Mouse (Mus musculus): ENCODE data around the gene Vps51. TPM values are rescaled to one million over a fixed set of nuclear protein-coding genes. Genes with fewer than 3 reads are reported as not detected.
A peak's percentile ranks its signal among the peaks of the same experiment; 100 is the strongest.

The Vps51 gene
- polyA plus RNA-seq, 1 experiment from 2014 or later = 45.1 TPM

GRCm38 (mm10) chr19:6073889-6074288 lies 3.1 kb downstream of the Vps51 start:
- no peaks in the 10 kb centered on the region for H3K9me3 ChIP-seq (replicated peaks)
- no peak overlapping the region for H3K27ac ChIP-seq (ENCODE audit: poor library complexity, severe bottlenecking)
- peaks cover 61% of the 10 kb centered on the region for H3K36me3 ChIP-seq
- WGBS = 87% methylated on average over 5 of the region's 5 CpGs
- H3K9ac ChIP-seq = no peak overlapping the region
- no peak for ATAC-seq (ENCODE audit: insufficient number of reproducible peaks, low FRiP score)
- H3K4me3 ChIP-seq = no peak overlapping the region
- H3K27me3 ChIP-seq (replicated peaks) = no peaks in the 10 kb centered on the region
- no peak overlapping the region for H3K4me2 ChIP-seq
- peaks cover 8% of the 10 kb centered on the region for H3K4me1 ChIP-seq (replicated peaks)

DNA sequence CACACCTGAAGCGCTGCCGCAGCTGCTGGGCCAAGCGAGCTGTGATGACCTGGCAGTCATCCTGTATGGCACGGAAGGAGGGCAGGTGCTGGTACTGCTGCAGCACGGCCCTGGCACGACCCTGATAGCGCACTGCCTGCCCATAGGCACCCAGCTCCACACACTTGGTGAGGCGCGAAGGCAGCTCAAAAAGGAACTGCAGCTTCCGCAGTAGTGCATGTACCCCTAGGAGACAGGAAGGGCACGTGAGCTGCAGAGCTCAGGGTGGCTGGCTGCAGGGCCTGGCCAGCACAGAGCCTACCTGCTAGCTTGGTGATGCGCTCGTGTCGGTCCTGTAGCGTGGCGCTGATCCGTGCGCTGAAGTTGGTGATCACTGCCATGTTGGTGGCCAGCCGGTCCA lies 5.8 kb downstream of the Vps51 start:
- no peaks in the 10 kb centered on the region for H3K9me3 ChIP-seq (replicated peaks)
- 87% methylated on average over 19 of the region's 19 CpGs for WGBS
- no peak overlapping the region for H3K4me3 ChIP-seq
- H3K4me1 ChIP-seq (replicated peaks) = peaks cover 22% of the 10 kb centered on the region
- H3K27me3 ChIP-seq (replicated peaks) = no peaks in the 10 kb centered on the region
- no peak for ATAC-seq (ENCODE audit: insufficient number of reproducible peaks, low FRiP score)
- peaks cover 66% of the 10 kb centered on the region for H3K36me3 ChIP-seq
- H3K9ac ChIP-seq = no peak overlapping the region
- no peak overlapping the region for H3K4me2 ChIP-seq
- H3K27ac ChIP-seq (ENCODE audit: poor library complexity, severe bottlenecking) = no peak overlapping the region

DNA sequence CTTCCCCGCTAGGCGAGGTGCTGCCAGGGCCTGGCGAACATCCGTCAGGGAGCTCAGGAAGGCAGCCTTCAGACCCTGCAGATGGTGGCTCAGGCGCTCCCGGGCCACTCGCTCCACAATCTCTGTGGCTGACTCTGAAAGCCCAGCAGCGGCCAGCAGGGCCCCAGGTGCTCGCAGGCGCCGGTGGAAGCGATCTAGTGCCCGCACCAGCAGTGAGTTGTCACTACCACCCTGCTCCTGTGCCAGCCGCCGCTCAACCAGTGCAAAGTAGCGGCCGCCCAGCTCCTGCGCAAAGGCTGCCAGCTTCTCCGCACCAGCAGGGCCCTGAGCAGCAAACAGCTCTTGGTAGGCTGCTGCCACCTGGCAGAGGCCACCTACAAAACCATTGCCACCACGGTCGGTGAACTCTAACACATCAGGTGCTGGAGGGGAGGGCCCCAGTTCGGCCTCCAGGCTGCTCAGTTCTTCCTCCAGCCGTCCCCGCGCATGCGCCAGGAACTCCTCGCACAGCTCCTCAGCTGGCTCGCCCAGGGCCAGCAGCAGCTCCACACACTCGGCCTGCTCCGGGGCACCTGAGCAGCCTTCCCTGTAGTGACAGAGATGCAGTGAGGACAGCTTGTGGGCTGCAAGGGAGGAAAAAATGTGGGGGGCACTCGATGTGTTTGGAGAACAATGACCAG lies 6.3 kb downstream of the Vps51 start:
- Histone ChIP-seq H3K27me3 (replicated peaks) (no peaks in the 10 kb centered on the region), H3K4me3 (no peak overlapping the region), H3K4me1 (replicated peaks) (peaks cover 20% of the 10 kb centered on the region), H3K27ac (ENCODE audit: poor library complexity, severe bottlenecking) (no peak overlapping the region), H3K9ac (no peak overlapping the region), H3K36me3 (peaks cover 62% of the 10 kb centered on the region), H3K4me2 (no peak overlapping the region), H3K9me3 (replicated peaks) (no peaks in the 10 kb centered on the region)
- 85% methylated on average over 31 of the region's 31 CpGs for whole genome bisulfite sequencing
- ATAC-seq (ENCODE audit: insufficient number of reproducible peaks, low FRiP score) = no peak

DNA sequence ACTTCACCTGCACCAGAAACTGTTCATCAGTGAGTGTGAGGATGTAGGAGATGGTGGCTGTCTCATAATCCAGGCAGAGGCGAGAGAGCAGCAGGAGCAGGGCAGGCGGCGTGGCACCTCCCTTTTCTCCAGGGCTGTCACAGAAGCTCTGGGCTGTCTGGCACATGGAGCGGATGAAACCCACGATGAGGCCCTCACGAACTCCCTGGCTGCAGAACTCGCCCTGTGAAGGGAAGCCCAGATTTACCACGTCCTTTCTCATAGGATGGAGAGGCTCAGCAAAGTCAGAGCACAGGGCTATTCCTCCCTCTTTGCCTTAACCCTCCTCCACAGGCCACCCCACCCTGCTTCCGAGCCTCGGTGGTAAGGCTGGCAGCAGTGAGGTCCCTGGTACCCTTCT lies 7.2 kb downstream of the Vps51 start:
- 90% methylated on average over 10 of the region's 10 CpGs for WGBS
- Histone ChIP-seq H3K9me3 (replicated peaks) (no peaks in the 10 kb centered on the region), H3K4me3 (no peak overlapping the region), H3K27ac (ENCODE audit: poor library complexity, severe bottlenecking) (no peak overlapping the region), H3K9ac (no peak overlapping the region), H3K27me3 (replicated peaks) (no peaks in the 10 kb centered on the region), H3K4me2 (no peak overlapping the region), H3K36me3 (peaks cover 53% of the 10 kb centered on the region), H3K4me1 (replicated peaks) (peaks cover 20% of the 10 kb centered on the region)
- no peak for ATAC-seq (ENCODE audit: insufficient number of reproducible peaks, low FRiP score)

- Histone ChIP-seq H3K4me1 (replicated peaks) (peaks cover 20% of the 10 kb centered on the region), H3K4me3 (no peak overlapping the region), H3K36me3 (peaks cover 46% of the 10 kb centered on the region), H3K9me3 (replicated peaks) (no peaks in the 10 kb centered on the region), H3K4me2 (no peak overlapping the region), H3K9ac (no peak overlapping the region), H3K27me3 (replicated peaks) (no peaks in the 10 kb centered on the region), H3K27ac (ENCODE audit: poor library complexity, severe bottlenecking) (no peak overlapping the region)
- 77% methylated on average over 4 of the region's 4 CpGs for WGBS
- ATAC-seq (ENCODE audit: insufficient number of reproducible peaks, low FRiP score) = no peak
Observed at GRCm38 (mm10) chr19:6068951-6069350, 8.1 kb downstream of the Vps51 start.

DNA sequence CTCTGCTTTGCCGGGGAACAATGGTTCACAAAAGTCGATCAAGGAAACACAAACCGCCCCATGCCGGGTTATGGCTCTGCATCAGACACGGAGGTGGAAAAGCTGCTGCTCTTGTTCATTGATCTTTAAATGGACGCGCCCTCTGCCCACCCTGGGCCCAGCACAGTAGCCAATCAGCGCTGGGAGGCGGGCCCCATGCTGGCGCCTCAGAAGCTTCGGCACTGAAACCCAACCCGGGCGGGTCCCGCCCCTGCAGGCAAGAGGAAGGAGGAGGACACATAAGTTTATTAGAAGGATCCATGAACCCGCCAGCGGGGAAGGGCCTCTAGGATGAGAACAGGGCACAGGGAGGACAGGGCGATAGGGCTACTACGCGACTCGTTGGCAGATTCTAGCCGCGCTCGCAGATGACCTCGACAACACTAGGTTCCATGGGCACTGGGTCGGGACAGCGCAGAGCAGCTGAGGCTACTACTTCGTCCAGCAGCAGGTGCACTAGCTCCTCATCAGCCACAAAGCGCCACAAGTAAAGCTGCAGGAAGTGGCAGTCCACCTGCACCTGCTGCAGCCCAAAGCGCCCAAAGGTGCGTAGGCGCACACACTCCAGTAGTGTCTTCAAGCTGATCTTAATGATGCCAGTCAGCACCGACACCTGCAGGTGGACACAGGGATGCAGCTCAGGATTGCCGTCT lies 9.2 kb downstream of the Vps51 start, which contains the start of gene Tm7sf2:
Gene Tm7sf2 (minus strand): TSS at position 650 of the 692 bp plus-strand sequence.
- WGBS = 12% methylated on average over 33 of the region's 33 CpGs
- Histone ChIP-seq H3K4me3 (peak within 1 kb of the TSS; percentile 49), H3K27me3 (replicated peaks) (no peaks in the 10 kb centered on the region), H3K4me2 (peak within 1 kb of the TSS; percentile 96), H3K36me3 (peaks cover 37% of the 10 kb centered on the region), H3K27ac (ENCODE audit: poor library complexity, severe bottlenecking) (peak within 1 kb of the TSS; percentile 30; the same call in 1 of the 2 replicates), H3K9me3 (replicated peaks) (no peaks in the 10 kb centered on the region), H3K9ac (peak within 1 kb of the TSS; percentile 74), H3K4me1 (replicated peaks) (peaks cover 23% of the 10 kb centered on the region)
- peak; percentile 90 for ATAC-seq (ENCODE audit: insufficient number of reproducible peaks, low FRiP score)

GRCm38 (mm10) chr19:6067011-6067723 lies 9.9 kb downstream of the Vps51 start:
- under 1% methylated on average over 30 of the region's 30 CpGs for WGBS
- H3K27me3 ChIP-seq (replicated peaks) = no peaks in the 10 kb centered on the region
- peak overlapping the region; percentile 74 for H3K9ac ChIP-seq
- H3K36me3 ChIP-seq = peaks cover 33% of the 10 kb centered on the region
- H3K4me2 ChIP-seq = peak overlapping the region; percentile 96
- H3K27ac ChIP-seq (ENCODE audit: poor library complexity, severe bottlenecking) = peak overlapping the region; percentile 30; the same call in 1 of the 2 replicates
- peaks cover 30% of the 10 kb centered on the region for H3K4me1 ChIP-seq (replicated peaks)
- H3K4me3 ChIP-seq = peak overlapping the region; percentile 49
- H3K9me3 ChIP-seq (replicated peaks) = no peaks in the 10 kb centered on the region
- peak; percentile 69 for ATAC-seq (ENCODE audit: insufficient number of reproducible peaks, low FRiP score)

GRCm38 (mm10) chr19:6066571-6066970 lies 10.5 kb downstream of the Vps51 start:
- H3K27ac ChIP-seq (ENCODE audit: poor library complexity, severe bottlenecking) = no peak overlapping the region
- H3K4me1 ChIP-seq (replicated peaks) = peaks cover 36% of the 10 kb centered on the region
- peak overlapping the region; percentile 96 for H3K4me2 ChIP-seq
- peak overlapping the region; percentile 49 for H3K4me3 ChIP-seq
- no peaks in the 10 kb centered on the region for H3K9me3 ChIP-seq (replicated peaks)
- no peaks in the 10 kb centered on the region for H3K27me3 ChIP-seq (replicated peaks)
- H3K36me3 ChIP-seq = peaks cover 31% of the 10 kb centered on the region
- peak overlapping the region; percentile 74 for H3K9ac ChIP-seq
- 24% methylated on average over 5 of the region's 5 CpGs for WGBS
- no peak for ATAC-seq (ENCODE audit: insufficient number of reproducible peaks, low FRiP score)

DNA sequence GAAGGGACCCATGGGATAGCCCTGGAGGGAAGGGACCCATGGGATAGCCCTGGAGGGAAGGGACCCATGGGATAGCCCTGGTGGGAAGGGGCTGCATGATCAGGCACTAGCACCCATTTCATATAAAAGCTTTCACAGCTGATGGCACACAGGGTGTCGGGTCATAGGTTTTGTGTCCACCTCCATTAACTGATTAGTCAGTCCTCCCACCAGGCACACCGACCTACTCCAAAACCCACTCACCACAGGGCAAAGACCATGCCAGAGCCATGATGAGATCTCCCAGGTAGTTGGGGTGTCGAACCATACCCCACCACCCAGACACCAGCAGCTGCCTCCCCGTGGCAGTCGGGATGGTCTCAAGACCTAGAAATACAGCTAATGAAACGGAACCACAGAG lies 13.9 kb downstream of the Vps51 start:
- peaks cover 45% of the 10 kb centered on the region for H3K4me1 ChIP-seq (replicated peaks)
- no peaks in the 10 kb centered on the region for H3K27me3 ChIP-seq (replicated peaks)
- peak overlapping the region; percentile 97; the same call in 1 of the 2 replicates for H3K4me2 ChIP-seq
- H3K4me3 ChIP-seq = no peak overlapping the region
- no peak for ATAC-seq (ENCODE audit: insufficient number of reproducible peaks, low FRiP score)
- H3K27ac ChIP-seq (ENCODE audit: poor library complexity, severe bottlenecking) = no peak overlapping the region
- H3K9me3 ChIP-seq (replicated peaks) = no peaks in the 10 kb centered on the region
- no peak overlapping the region for H3K9ac ChIP-seq
- peaks cover 17% of the 10 kb centered on the region for H3K36me3 ChIP-seq
- 91% methylated on average over 6 of the region's 6 CpGs for WGBS

DNA sequence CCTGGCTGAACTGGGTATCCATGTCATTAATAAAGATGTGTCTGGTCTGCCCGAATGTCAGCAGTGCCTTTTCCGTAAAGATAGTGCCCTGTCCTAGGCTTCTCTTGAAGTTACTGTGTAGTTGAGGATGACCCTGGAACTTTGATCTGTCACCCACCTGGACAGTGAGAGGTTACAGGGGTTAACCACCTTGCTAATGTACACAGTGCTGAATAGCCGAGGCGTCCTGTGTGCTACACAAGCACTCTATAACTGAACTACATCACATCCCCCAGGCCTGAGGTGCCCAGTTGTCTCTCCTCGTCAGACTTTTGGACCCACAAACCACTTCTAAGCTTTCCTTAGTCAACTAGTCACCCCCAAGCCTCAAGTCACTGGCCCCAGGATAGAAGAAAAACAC lies 14.6 kb downstream of the Vps51 start:
- Histone ChIP-seq H3K27me3 (replicated peaks) (no peaks in the 10 kb centered on the region), H3K4me1 (replicated peaks) (peaks cover 42% of the 10 kb centered on the region), H3K9ac (peak overlapping the region; percentile 94), H3K4me2 (peak overlapping the region; percentile 97), H3K27ac (ENCODE audit: poor library complexity, severe bottlenecking) (peak overlapping the region; percentile 93; the same call in 1 of the 2 replicates), H3K4me3 (peak overlapping the region; percentile 85), H3K9me3 (replicated peaks) (no peaks in the 10 kb centered on the region), H3K36me3 (peaks cover 17% of the 10 kb centered on the region)
- ATAC-seq (ENCODE audit: insufficient number of reproducible peaks, low FRiP score) = no peak
- 68% methylated on average over 5 of the region's 5 CpGs for WGBS
